Mouse (Mus musculus): ENCODE measurements around the gene Barhl2. TPM values are rescaled to one million over a fixed set of nuclear protein-coding genes. Genes with fewer than 3 reads are reported as not detected.

Gene Barhl2
- total RNA-seq, 2 experiments from 2014 or later, result not detected

DNA sequence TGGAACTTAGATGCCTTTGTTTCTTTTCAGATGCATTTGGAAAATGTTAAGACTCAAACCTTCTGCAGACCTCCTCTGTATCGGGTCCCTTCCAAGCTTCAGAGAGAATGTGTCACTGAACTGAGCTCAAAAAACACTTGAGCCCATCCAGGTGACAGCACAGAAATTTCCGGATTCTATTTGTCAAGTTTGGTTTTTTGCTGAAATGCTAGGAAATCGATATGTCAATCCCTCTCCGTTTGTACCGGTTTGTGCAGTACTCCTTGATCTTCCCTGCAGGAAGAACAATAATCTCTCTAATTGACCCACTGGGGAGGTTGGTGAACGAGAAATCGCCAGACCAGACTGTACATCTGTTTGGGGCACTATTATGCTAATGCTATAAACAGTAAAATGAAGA, 2.0 kb downstream of the Barhl2 start:
- DNase-seq, result no peak
- intact Hi-C loops (cut with DNase I; ENCODE audit: low total_unique reads), result no loop called here

DNA sequence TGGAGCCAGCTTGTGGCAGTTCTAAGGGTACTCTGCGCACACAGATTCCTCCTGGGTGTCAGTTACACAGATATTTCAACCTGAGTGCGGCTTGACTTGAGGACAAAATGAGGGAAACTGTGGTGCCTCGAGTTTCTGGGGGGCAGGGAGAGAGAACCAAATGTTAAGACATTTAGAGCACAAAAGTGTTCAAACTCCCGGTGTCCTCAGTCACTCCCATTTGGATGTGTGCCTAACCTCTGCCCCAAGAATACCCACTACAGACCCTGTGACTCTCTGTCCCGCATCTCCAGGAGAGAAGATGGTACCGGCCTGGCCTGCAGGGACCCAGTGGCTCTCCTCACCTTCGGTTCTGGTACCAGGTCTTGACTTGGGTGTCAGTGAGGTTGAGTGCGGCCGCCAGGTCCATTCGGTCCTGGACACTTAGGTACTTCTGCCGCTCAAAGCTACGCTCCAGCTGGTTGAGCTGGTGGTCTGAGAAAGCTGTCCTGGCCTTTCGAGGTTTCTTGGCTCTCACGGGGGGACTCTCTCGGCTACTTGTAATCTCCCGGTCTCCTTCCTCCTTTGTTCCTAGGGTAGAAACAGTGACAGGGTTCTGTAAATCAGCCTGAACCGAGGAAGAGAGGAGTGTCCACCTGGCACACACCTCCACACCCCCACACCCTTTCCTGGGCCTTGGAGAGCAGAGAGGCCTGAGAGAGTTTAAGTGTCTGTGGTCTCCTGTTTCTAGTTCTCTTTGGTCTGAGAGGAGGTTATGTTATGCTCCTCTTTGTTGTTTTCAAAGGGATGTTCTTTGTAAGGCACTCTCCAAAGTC, 2.7 kb downstream of the Barhl2 start:
- intact Hi-C loops (cut with DNase I; ENCODE audit: low total_unique reads), result no loop called here
- no peak for DNase-seq

DNA sequence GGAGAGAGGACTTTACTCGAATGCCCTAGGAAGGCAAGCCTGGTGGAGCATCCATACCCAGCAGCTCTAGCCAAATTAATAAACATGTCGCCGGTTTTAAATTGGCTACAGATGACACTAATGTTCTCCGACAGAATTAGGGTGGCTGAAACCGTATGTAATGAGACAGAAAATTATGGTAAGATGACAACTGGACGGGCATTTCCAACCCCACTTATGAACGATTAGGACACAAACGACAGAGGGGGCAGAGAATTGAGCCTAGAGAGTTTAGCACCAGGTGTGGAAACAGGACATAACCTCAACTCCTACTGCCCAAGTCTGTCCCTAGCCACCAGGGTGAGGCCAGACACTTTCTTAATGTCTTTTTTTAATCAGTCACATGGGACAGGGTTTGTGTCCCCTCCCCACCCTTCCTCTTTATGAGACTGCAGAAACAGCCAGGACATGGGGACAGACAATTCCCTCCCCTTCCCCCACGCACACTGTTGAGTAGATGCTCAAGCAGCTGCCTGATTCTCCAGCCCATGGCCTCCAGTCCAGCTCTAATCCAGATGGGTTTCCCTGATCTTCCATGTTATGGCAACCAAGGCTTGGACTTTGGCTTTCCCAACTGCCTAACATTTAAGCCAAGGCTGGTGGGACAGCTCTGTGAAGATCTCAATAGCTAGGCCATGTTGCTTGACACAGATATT, 3.4 kb downstream of the Barhl2 start:
- intact Hi-C loops (cut with DNase I; ENCODE audit: low total_unique reads), result no loop called here
- no peak for DNase-seq

DNA sequence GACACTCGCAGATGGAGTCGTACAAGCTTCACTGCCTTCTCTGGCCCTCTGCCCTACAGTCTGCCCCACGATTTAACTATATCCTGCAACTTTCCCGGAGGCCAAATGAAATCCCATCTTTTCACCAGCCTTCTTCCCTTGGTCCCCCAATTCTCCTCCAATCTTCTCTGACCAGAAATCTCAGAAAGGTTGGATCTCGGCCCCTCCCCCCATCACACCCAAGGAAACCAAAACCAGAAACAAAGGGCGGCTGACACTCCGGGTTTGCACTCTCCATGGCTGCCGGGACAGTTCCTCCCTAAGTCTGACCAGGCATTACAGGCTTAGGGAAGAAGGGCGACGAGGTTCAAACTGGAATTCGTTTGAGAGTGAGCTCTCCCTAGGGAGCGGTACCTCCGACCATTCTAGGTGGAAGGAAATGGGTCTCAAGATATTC, 4.1 kb downstream of the Barhl2 start:
- DNase-seq, result no peak
- intact Hi-C loops (cut with DNase I; ENCODE audit: low total_unique reads), result no loop called here

DNA sequence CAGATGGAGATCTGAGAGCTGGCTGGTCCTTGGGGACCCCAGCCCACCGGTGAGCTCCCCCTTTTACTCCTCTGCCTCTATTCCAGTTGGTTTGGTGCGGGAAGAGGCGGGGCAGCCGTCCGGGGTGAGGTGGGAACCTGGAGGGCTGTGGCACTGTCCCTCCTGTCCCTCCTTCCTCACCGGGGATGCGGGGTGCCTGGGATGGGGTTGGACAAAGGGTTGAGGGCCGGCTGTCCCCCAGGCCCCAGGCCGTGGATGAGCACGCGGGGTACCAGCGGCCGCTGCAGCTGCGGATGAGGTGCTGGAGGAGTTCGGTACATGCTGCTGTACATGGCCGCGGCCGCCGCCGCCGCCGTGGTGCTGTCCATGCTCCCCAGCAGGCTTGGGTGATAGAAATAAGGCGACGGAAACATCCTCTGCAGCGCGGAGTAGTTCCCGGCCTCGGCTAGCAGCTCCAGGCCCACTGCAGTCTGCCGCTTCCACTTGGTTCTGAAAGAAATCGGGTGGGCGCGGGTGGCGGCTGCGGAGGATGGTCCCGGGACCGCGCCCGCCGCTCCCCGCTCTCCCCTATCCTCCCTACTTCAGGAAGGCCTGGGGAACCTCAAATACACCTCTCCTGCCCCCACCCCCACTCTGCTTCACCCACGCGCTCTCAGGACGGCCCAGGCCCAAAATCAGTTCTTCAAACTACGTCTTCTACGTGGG, 4.6 kb downstream of the Barhl2 start:
- no peak for DNase-seq
- intact Hi-C loops (cut with DNase I; ENCODE audit: low total_unique reads), result no loop called here

DNA sequence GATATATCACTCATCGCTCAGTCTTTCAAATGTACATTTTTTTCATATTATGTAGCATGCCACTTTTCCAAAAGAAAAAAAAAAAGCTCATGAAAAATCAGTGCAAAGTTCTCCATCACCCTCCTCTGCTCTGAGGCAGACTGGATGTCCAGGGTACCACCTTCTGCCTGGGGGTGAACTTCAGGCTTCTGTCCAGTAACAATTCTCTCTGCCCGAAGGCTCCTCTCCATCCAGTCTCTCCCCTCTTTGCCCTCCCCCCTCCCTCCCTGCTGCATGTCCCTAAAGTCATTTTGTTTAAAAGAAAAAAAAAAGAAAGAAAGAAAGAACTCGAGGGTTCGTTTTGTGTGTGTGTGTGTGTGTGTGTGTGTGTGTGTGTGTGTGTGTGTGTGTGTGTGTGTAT, 5.3 kb downstream of the Barhl2 start:
- DNase-seq, result no peak
- intact Hi-C loops (cut with DNase I; ENCODE audit: low total_unique reads), result no loop called here

DNA sequence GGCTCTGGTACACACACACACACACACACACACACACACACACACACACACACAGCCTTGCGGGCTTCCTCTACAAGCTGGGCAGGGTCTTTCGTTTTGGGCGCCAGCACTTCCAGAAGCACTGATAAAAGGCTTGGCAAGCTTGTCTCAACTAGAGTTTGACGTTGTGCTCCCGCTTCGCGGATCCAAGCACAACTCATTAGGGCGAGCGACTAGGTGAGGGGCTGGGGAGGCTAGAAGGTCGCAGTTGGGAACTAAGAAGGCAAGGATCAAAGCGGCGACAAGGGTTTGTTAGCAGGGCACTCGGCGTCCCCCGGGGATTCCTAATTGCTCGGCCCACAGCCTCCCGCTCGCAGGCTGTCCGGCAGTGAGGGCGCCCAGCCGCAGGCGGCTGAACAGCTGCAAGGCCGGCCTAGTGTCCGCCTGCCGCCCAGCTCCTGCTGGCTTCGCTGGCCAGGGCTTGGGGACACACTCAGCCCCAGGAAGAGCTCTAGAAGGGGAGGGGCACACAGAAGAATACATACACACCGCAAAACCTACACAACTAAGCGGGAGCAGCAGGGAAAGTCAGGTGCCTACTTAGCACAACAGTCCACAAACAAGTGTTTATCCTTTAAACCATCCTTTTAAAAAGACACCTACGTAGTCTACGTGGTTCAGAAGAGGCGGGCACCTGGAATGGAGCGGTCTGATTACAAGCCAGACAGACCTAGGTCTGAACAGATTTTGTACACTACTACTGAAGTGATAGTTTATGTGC, 6.1 kb downstream of the Barhl2 start:
- peak; percentile 16 for DNase-seq
- intact Hi-C loops (cut with DNase I; ENCODE audit: low total_unique reads), result no loop called here

DNA sequence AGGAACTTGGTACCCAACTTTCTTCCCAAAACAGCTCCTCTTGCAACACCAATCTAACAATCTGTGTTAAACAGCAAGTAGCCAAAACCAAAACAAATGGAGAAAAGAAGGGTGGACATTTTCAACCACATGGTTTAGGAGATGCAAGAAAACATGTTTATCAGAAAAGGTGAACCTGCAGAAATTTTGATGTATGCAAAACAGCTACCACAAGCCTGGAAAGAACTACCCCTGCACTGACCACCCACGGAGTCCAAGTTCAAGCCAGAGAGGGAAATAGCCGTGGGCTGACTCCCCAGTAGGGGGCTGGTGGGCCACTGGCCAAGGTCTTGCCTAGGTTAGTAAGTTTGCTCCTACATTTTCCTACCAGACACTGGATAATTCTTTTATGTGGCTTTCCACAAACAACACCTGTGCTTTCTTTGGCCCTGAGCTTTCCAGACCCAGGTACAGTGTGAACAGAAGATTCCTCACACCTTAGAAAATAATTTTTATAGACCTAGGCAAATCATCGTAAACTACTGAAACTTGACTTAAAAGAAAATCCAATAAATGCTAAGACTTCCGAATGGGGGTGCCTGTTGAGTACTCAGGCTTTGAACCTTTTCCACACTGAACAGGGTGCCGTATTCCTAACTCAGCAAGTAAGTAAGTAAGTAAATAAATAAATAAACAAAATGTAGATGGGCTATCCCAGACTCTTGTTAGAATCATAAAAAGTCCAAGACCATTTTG, 7.4 kb downstream of the Barhl2 start:
- no peak for DNase-seq
- intact Hi-C loops (cut with DNase I; ENCODE audit: low total_unique reads), result no loop called here

DNA sequence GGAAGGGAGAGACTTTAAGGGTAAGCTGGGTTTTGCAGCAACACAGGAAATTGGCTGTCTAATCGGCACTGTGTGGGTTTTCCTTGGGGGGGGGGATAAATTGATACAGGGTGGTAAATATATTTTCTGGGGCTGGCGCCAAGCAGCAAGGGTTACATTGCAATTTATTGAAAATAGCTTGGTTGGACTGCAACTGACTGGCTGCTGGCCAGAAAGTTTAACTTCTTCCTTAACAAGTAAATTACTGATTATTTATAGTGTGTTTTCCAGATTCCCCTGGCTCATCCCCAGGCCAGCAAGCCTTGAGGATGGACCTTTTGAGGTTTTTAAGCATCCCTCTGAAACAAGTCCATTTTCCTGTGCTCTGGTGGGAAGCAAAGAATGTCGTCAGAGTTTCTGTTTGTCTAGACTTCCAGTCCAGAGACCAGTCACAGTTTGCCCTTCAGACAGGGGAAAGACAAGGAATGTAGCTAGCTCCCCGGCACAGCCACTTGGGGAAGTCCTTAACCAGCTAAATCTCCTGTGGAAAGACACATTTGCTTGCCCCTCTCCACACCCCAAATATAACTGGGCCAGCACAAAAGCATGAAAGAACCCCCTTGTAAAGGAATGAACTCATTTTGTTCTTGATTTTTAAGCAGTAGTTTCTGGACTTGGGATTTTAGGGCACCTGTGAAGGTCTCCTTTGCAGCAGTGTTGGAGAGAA, 8.1 kb downstream of the Barhl2 start:
- intact Hi-C loops (cut with DNase I; ENCODE audit: low total_unique reads), result no loop called here
- DNase-seq, result no peak

DNA sequence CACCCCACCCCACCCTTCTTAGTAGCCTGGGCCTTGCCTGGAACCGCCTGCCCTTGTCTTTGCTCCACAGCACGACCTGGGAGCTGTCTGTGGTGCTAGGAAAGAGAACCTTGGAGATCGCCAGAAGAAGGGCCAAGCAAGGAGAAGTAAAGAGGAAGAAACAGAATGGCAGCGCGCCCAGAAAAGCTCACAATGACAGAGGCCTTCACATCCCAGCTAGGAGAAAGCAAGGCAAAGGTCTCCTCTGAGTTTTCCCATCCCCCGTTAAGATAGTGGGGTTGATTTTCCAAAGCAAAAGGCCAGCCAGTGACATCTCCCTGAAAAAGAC, 9.2 kb downstream of the Barhl2 start:
- DNase-seq, result no peak
- intact Hi-C loops (cut with DNase I; ENCODE audit: low total_unique reads), result no loop called here

DNA sequence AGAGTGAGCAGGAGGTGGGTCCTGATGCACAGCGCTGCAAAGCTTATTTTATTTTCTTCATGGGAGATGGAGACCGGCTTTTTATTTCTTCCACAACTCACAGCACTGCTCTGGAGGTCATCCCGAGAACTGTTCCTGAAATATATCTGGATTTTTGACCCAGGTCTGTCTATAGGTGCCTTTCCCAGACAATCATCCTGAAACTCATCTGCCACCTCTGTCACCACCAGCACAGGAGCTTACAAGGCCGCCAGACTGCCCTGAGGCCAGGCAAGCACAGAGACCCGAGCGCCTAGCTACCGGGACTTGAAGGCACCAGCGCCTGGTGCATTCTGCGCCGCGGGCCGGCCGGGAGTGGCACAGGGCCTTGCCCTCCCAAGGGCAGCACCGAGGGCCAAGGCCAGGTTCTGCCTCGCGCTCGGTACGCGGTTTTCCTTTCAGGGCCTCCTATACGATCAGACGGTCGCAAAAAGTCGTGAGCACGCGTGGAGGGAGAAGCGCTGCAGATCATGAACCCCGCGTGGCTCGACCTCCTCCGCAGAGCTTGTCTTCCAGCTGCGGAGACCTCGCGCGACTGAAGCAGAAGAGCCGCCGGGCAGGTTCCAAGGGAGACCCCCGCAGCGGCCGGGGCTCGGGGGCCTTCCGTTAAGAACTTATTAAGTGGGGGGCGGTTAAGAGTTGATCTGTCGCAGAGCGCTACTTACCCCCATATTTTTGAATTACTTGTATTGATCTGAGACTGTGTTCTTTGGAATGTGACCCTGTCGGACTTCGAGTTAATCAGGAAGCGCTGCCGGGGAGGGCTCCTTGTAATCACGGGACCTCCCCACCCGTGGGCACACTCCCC, 9.8 kb downstream of the Barhl2 start:
- intact Hi-C loops (cut with DNase I; ENCODE audit: low total_unique reads), result no loop called here
- no peak for DNase-seq

DNA sequence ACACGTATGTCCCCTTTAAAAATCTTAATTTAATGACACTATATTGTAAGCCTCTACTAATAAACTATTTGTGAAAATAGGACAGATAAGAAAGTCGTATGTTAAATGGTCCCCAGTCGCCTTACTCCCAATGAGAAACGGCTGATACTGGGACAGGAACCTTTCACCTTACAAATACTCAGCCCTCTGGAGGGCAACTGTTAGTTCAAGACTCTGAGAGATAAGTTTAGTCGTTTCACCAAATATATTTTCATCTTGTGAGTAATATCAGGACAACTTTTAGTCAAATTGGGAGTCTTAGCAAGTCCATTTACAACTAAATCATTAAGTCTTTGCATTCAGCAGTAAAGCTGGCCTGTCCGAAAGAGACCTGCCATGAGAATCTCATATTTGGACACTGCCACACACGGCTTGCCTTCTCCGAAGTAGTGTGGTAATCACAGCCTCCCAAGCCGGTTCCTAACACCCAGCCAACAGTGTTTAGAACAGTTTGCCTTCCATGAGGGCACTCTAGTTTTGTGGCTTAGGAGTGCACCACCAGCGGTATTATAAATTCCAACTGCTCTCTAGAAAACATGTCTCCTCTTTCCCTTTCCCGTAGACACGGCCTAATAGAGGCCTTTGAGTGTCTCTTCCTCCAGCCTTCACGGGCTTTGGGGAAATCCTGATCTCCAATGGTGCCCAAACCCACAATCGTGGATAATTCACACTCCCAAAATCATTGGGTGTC, 10.7 kb downstream of the Barhl2 start:
- no peak for DNase-seq
- intact Hi-C loops (cut with DNase I; ENCODE audit: low total_unique reads), result no loop called here

DNA sequence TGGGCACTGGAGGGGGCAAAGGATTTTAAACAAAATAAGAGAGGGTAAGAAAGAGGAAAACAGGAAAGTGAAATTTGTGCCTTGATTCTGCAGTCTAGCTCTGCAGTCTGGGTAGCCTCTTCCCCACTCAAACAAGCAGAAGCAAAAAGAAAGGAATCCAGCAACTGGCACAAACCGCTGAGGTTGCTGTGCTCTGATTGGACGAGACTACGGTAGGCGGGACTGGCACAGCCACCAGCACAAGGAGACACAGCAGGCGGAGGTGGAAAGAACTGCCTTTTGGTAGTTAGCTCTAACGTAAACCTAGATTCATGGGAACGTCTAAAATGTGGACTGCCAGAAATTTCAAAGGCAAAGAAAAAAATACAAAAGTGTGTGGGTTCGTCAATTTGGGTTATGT, 11.4 kb downstream of the Barhl2 start:
- intact Hi-C loops (cut with DNase I; ENCODE audit: low total_unique reads), result no loop called here
- DNase-seq, result no peak

DNA sequence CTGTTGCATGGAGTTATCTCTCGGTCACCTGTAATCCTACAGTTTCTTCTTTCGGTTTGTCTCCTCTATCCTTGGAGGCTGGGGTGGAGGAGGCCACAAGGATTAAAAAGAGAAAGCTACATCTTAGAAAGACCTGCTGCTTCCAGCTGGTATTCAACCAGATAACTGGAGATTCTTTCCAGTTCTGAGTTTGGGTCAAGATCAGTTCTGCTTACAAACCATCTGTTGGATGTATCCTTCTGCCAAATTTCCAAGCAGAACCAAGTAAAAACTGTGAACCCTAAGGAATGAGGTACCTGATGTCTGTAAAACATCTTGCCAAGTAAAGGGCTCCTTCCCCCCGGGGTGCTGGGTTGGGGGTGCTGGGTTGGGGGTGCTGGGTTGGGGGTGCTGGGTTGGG, 12.3 kb downstream of the Barhl2 start:
- intact Hi-C loops (cut with DNase I; ENCODE audit: low total_unique reads), result no loop called here
- no peak for DNase-seq

DNA sequence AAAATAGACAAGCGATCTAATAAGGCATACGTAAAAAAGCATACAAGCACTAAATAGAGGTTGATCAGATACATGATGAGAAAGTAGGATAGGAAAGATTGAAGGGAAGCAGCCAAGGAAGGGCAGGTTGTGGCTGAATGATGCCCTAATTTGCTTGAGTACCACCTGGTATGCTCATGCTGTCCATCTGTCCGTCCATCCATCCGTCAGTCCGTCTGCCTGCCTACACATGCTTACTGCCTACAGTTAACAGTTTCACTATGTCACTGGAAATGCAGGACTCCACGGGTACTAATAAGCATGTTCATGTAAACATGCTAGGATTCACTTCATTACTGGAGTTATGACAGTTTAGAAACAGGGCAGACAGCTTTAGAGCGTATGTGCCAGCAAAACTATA, 19.1 kb downstream of the Barhl2 start:
- intact Hi-C loops (cut with DNase I; ENCODE audit: low total_unique reads), result no loop called here
- no peak for DNase-seq

DNA sequence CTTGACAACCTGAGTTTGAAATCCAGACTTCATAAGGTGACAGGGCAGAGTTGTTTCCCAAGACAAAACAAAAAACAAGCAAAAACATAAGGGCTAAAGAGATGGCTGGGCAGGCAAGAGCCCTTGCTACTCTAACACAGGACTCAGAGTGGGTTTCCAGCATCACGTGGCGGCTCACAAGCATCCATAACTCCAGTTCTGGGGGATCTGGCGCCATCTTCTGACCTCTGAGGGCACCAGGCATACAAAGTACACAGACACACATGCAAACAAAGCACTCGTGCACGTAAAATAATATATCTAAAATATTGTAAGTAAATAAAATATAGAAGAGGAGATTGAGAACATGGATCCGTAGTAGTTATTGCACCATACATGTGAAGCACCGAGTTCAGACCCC, 31.9 kb downstream of the Barhl2 start:
- intact Hi-C loops (cut with DNase I; ENCODE audit: low total_unique reads), result no loop called here
- no peak for DNase-seq

DNA sequence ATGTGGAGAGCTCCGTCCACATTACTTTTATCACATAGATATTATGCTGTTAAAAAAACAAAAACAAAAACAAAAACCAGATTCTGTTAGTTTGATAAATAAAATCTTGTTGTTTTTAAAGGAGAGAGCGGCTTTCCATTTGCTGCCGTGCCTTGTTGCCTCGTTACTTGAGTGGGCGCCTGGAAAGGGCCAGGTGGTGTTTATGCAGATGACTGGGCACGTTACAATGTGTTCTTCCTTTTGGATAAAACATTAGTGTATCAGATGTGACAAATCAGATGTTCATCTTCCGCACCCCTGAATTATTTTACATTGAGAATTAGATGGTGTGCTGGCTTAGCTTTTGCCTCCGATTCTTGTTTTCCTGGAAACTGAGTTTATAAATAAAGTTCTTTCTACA, 37.1 kb downstream of the Barhl2 start:
- no peak for DNase-seq
- intact Hi-C loops (cut with DNase I; ENCODE audit: low total_unique reads), result no loop called here

Measured in gastrocnemius, postnatal 14 days (tissue).